Mouse (Mus musculus): ENCODE results near the gene Pogz. TPM values are rescaled to one million over a fixed set of nuclear protein-coding genes. Genes with fewer than 3 reads are reported as not detected.
"Not testable (repeated sequence)": the region's sequence is repeated elsewhere in the genome, so short reads cannot be mapped to it uniquely, and the experiment has no call there.

Pogz gene
- total RNA-seq, 2 experiments from 2014 or later: 20.9 to 38.0 TPM

DNA sequence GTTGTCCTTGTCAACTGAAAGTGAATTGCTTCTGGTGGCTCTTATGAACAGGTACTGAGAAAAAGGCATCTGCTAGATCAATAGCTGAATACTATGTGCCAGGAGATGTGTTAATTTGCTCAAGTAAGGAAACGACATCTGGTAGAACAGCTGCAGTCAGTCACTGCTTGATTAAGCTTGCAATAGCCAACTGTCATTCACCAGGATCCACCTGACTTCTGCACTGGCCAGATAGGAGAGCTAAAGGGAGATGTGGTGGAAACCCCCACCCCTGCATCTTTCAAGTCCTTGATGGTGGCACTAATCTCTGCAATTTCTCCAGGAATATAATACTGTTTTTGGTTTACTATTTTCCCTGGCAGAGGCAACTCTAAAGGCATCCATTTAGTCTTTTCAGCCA is 69.1 kb downstream of the Pogz start:
- no peak for ATAC-seq (replicated peaks; ENCODE audit: poor library complexity, severe bottlenecking)

DNA sequence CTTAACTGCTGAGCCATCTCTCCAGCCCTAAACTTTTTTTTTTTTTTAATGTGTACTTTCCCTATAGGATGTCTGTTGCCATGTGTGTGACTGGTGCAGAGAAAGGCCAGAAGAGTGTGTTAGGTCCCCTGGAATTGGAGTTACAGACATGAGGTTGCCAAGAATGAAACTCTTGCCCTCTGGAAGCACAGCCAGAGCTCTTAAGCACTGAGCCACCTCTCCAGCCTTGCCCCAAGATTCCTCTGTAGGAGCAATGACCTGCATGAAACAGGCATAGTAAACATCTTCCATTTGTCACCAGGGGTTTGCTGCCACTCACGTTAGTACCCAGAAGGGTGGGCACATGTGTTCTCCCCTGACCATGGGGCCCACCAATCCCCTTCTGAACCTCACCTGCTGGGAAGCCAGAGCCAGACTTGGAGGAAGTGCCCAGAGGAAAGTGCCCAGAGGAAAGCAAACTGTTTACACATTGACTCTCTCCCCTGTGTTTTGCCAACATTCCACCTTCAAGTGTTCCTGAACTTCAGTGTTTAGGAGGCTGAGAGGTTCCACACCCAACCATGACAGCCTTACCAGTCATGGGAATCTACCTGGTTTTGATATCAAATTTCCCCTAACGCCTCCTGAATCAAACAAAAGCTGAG is 73.8 kb downstream of the Pogz start:
- ATAC-seq (replicated peaks; ENCODE audit: poor library complexity, severe bottlenecking): no peak

- ATAC-seq (replicated peaks; ENCODE audit: poor library complexity, severe bottlenecking): 0 out of 2 replicates have a peak, but pooled peaks have one; percentile 14
Measured at GRCm38 (mm10) chr3:94913801-94914200, 76.4 kb downstream of the Pogz start.

- ATAC-seq (replicated peaks; ENCODE audit: poor library complexity, severe bottlenecking): peak; percentile 89
Measured at GRCm38 (mm10) chr3:94915903-94916741, 78.8 kb downstream of the Pogz start.

DNA sequence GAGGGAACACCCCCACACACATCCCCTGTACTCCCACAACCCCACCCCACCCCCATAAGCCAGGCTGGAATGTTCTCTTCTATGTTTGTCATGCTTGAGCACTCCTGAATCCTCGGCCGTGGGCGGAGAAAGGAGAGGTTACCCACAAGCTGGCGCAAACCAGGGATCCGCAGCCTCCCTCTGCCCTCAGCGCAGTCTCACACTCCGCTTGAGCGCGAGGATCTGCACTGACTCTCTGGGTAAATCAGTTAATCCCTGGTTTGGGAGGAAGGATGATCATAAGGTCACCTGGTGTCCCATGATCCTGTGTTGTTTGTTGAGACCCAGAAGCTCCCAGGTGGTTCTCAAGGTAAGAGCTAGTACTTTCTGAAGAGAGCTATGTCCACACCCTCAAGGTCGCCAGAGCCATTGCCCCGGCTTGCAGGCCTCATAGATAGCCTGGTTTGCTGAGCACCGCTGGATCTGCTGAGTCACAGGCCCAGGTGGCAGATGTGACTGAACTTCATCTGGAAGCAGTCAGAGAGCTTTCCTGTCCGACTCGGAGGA is 80.5 kb downstream of the Pogz start:
- no peak for ATAC-seq (replicated peaks; ENCODE audit: poor library complexity, severe bottlenecking)

- ATAC-seq (replicated peaks; ENCODE audit: poor library complexity, severe bottlenecking): no peak
Measured at GRCm38 (mm10) chr3:94918845-94919244, 81.5 kb downstream of the Pogz start.

GRCm38 (mm10) chr3:94921104-94921503 is 83.7 kb downstream of the Pogz start:
- no peak for ATAC-seq (replicated peaks; ENCODE audit: poor library complexity, severe bottlenecking)

DNA sequence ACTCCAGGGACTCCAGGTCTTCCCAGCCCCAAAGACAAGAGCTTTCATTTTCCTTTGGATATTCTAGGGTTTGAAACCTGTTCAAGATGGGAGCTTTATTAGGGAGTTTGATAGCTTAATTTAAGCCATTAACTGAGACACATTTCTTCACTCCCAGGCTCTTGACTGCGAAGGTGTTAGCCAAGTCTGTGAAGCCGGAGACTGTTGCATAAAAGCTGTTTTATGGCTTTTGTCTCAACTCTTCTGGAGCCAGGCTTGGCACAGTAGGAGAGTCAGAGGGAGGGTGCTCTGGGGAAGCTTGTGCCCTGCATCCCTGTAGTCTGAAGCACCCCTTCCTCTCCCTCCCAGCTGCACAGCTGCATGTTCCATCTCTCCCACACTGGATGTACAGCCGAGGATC is 85.0 kb downstream of the Pogz start:
- ATAC-seq (replicated peaks; ENCODE audit: poor library complexity, severe bottlenecking): no peak

DNA sequence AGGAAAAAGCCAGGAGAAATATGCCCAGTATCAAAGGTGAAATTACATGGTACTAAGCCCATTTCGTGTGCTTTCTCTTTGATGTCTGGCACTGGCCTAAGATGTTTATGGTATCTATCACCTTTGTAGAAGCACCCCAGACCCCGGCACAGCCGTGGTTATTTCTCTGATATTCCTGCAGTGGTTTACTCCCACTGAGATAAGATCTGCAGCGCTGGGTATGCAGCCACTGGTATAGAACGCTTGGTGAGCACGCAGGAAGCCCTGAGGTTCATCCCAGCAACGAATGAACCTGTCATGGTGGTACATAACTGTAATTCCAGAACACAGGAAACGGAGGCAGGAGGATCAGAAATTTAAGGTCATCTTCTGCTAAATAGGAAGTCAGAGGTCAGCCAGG is 87.3 kb downstream of the Pogz start:
- ATAC-seq (replicated peaks; ENCODE audit: poor library complexity, severe bottlenecking): no peak

- not testable (repeated sequence) for ATAC-seq (replicated peaks; ENCODE audit: poor library complexity, severe bottlenecking)
Measured at GRCm38 (mm10) chr3:94926301-94926736, 89.0 kb downstream of the Pogz start.

GRCm38 (mm10) chr3:94928979-94929378 is 91.6 kb downstream of the Pogz start:
- not testable (repeated sequence) for ATAC-seq (replicated peaks; ENCODE audit: poor library complexity, severe bottlenecking)

DNA sequence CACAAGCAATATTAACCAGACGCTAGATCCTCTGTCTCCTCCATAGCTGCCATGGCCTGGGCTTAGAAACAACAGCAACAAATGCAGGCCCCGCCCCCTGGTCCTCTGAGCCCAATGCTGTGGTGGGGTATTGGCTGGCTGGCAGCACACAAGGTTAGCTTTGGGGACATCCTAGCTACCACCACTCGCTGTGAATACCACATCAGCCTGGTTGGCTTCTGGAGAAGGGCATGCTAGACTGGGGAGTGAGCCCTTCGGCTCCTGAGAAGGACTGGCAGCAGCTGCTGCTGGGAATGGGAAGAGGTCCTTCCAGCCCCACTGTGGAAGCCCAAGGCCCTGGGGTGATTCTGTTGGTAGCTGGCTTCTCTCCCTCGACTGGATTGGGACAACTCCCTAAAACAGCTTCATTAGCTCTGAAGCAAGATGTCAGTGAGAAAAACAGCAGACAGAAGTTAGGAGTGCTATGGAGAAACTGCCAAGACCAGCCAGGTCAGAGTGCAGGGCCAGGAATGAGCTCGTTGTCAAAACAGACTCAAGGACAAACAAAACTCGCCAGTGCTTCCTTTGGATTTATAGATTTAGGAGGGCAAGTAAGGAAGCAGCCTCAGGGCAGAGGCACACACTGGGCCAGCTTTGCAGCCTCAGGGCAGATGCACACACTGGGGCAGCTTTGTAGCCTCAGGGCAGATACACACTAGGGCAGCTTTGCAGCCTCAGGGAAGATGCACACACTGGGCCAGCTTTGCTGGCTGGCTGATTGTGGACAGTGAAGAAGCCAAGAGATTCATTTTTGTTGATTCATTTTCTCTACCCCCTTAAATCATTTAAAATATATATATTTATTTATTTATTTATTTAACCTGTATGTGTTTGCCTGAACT is 93.3 kb downstream of the Pogz start:
- ATAC-seq (replicated peaks; ENCODE audit: poor library complexity, severe bottlenecking): not testable (repeated sequence)

DNA sequence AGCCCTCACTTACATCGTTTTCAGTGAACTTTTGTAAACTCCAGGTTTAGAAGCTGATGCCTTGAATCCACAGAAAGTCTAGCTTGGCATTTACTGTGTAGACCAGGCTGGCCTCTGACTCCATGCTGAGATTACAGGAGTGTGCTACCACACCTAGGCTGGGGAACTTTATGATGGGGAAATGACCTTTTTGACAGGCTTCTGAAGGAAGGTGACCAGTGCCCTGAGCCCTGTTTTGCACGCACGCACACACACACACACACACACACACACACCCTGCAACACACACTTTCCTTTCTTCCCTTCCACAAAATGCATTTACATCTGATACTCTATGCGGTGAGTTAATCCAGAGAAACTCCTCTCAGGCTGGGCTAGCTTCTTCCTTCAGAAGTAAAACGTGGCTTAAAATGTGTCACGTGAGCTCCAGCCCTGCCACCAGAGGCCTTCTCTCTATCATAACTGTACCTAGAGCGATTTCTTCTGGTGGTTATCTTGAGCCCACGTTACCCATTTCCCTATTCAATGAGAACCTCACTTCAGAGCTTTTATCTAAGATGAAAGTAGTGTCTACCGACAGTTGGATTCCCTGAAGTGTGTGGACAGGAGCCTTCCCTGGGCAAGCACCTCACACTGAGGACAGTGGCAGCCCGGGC is 94.2 kb downstream of the Pogz start:
- ATAC-seq (replicated peaks; ENCODE audit: poor library complexity, severe bottlenecking): not testable (repeated sequence)

Other genes with a start within 250 kb of the Pogz start
- not detected in 2 replicates for gene Gm10972, start 194.5 kb upstream of the Pogz start, total RNA-seq (2014; fragmentation: Nextera tagmentation)
- not detected in 2 replicates for gene Gm10972, start 194.5 kb upstream of the Pogz start, total RNA-seq (2017)
- 3.0 and 3.2 TPM in 2 replicates for gene Tuft1, start 178.7 kb upstream of the Pogz start, total RNA-seq (2014; fragmentation: Nextera tagmentation)
- gene Tuft1, start 178.7 kb upstream of the Pogz start, total RNA-seq (2017): 8.9 and 15.4 TPM in 2 replicates
- not detected in 2 replicates for gene Selenbp2, start 144.0 kb upstream of the Pogz start, total RNA-seq (2014; fragmentation: Nextera tagmentation)
- 0.13 TPM in 1 of 2 replicates, not detected in the other for gene Selenbp2, start 144.0 kb upstream of the Pogz start, total RNA-seq (2017)
- gene Cgn, start 51.1 kb upstream of the Pogz start, total RNA-seq (2014; fragmentation: Nextera tagmentation): 0.17 TPM in 1 of 2 replicates, not detected in the other
- gene Cgn, start 51.1 kb upstream of the Pogz start, total RNA-seq (2017): not detected in 2 replicates
- 392 and 406 TPM in 2 replicates for gene Psmb4, start 49.4 kb downstream of the Pogz start, total RNA-seq (2014; fragmentation: Nextera tagmentation)
- 232 and 280 TPM in 2 replicates for gene Psmb4, start 49.4 kb downstream of the Pogz start, total RNA-seq (2017)
- gene Selenbp1, start 95.5 kb downstream of the Pogz start, total RNA-seq (2014; fragmentation: Nextera tagmentation): 30.4 and 39.7 TPM in 2 replicates
- 19.2 and 20.1 TPM in 2 replicates for gene Selenbp1, start 95.5 kb downstream of the Pogz start, total RNA-seq (2017)
- gene Rfx5, start 116.5 kb downstream of the Pogz start, total RNA-seq (2014; fragmentation: Nextera tagmentation): 19.0 and 25.0 TPM in 2 replicates
- 17.1 and 17.9 TPM in 2 replicates for gene Rfx5, start 116.5 kb downstream of the Pogz start, total RNA-seq (2017)
- 21.2 and 31.9 TPM in 2 replicates for gene Pi4kb, start 137.2 kb downstream of the Pogz start, total RNA-seq (2014; fragmentation: Nextera tagmentation)
- 24.3 and 24.6 TPM in 2 replicates for gene Pi4kb, start 137.2 kb downstream of the Pogz start, total RNA-seq (2017)
- gene Zfp687, start 177.9 kb downstream of the Pogz start, total RNA-seq (2014; fragmentation: Nextera tagmentation): 35.0 and 36.7 TPM in 2 replicates
- gene Zfp687, start 177.9 kb downstream of the Pogz start, total RNA-seq (2017): 18.4 and 20.6 TPM in 2 replicates
- 112 and 128 TPM in 2 replicates for gene Psmd4, start 205.0 kb downstream of the Pogz start, total RNA-seq (2014; fragmentation: Nextera tagmentation)
- 196 and 226 TPM in 2 replicates for gene Psmd4, start 205.0 kb downstream of the Pogz start, total RNA-seq (2017)

Data from granulocyte monocyte progenitor cell, adult 5-6 weeks (primary cell).